Mouse (Mus musculus) granulocyte monocyte progenitor cell, adult 5-6 weeks (primary cell): Measurements from ENCODE around the gene Mark2. TPM values are rescaled to one million over a fixed set of nuclear protein-coding genes. Genes with fewer than 3 reads are reported as not detected.

Experiments
- ATAC-seq: replicated peaks from 2 replicates; pipeline ENCODE4 v1.8.0; 2016; ENCODE audit warnings: mild to moderate bottlenecking, moderate TSS enrichment, inconsistent platforms; ENCODE audit not compliant: poor library complexity, severe bottlenecking
- total RNA-seq, 2 experiments: library from RNA; stranded (forward) in 1 of 2; stranded (reverse) in 1 of 2; fragments of 200-712, 200-1000 nt in 1 of 2; fragments of >200 nt in 1 of 2; fragmentation: Nextera tagmentation in 1 of 2; gene quantifications; 2 replicates each; pipeline ENCODE4 v1.2.3; 2014 to 2017

Mark2 gene
- total RNA-seq, 2 experiments from 2014 or later, result 21.2 to 48.7 TPM

GRCm38 (mm10) chr19:7299052-7299451 lies 42.6 kb downstream of the Mark2 start:
- ATAC-seq, result no peak

GRCm38 (mm10) chr19:7295959-7296358 lies 45.7 kb downstream of the Mark2 start:
- no peak for ATAC-seq

- ATAC-seq, result peak; percentile 82
These were observed 46.5 kb downstream of the Mark2 start for GRCm38 (mm10) chr19:7295071-7295658.

GRCm38 (mm10) chr19:7294098-7294876 lies 47.4 kb downstream of the Mark2 start:
- 0 out of 2 replicates have a peak, but pooled peaks have one; percentile 23 for ATAC-seq

- ATAC-seq, result no peak
These were observed 49.5 kb downstream of the Mark2 start for GRCm38 (mm10) chr19:7291958-7292709.

- no peak for ATAC-seq
These were observed 51.9 kb downstream of the Mark2 start for GRCm38 (mm10) chr19:7289767-7290166.

GRCm38 (mm10) chr19:7288288-7288687 lies 53.4 kb downstream of the Mark2 start:
- no peak for ATAC-seq

GRCm38 (mm10) chr19:7286563-7287315 lies 54.9 kb downstream of the Mark2 start:
- ATAC-seq, result no peak

- ATAC-seq, result no peak
These were observed 60.9 kb downstream of the Mark2 start for GRCm38 (mm10) chr19:7280557-7281330.

GRCm38 (mm10) chr19:7279114-7279513 lies 62.5 kb downstream of the Mark2 start:
- ATAC-seq, result peak; percentile 57

GRCm38 (mm10) chr19:7278200-7278906 lies 63.3 kb downstream of the Mark2 start:
- ATAC-seq, result no peak

- ATAC-seq, result no peak
These were observed 64.9 kb downstream of the Mark2 start for GRCm38 (mm10) chr19:7276796-7277195.

GRCm38 (mm10) chr19:7276053-7276659 lies 65.5 kb downstream of the Mark2 start:
- no peak for ATAC-seq

- ATAC-seq, result no peak
These were observed 66.4 kb downstream of the Mark2 start for GRCm38 (mm10) chr19:7275131-7275789.

- no peak for ATAC-seq
These were observed 67.2 kb downstream of the Mark2 start for GRCm38 (mm10) chr19:7274326-7274990.

- no peak for ATAC-seq
These were observed 68.2 kb downstream of the Mark2 start for GRCm38 (mm10) chr19:7273486-7273885.

- no peak for ATAC-seq
These were observed 72.2 kb downstream of the Mark2 start for GRCm38 (mm10) chr19:7269290-7270044.
